Mouse (Mus musculus) ovary, postnatal 14 days (tissue): ENCODE data around the gene Nfkb1.

Experiments used
- DNase-seq: peaks from one replicate; pipeline ENCODE4 v3.0.0; 2022; ENCODE audit warnings: low spot score

Gene Nfkb1

DNA sequence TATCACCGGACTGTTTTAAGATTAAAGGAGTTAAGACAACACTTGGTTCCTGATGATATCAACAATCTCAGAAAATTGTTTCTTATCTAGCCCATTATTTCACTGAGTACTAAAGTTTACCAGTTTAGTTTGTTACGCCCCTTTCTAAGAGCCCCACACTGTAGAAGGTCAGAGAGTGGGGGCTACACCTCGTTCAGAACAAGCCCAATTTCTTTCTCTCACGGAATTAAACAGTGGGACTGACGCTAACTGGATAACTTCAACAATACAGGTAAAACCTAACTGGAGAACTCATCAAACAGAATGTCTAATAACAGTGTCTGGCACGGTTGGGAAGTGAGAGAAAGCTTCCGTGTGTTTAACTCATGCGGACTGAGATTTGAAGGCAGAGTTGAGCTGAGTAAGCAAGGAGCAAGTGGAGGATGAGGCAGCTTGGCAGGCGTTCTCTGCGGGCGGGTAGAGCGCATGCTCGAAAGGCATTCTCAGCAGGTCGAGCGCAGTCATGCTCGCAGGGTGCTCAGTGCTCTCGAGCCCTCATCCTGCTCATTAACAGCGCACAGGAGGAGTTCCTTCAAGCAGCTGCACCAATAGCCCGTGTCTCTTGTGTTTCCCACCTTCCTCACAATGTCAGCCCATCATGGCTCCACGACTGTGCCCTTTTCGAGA, 60.8 kb downstream of the Nfkb1 start:
- no peak for DNase-seq

DNA sequence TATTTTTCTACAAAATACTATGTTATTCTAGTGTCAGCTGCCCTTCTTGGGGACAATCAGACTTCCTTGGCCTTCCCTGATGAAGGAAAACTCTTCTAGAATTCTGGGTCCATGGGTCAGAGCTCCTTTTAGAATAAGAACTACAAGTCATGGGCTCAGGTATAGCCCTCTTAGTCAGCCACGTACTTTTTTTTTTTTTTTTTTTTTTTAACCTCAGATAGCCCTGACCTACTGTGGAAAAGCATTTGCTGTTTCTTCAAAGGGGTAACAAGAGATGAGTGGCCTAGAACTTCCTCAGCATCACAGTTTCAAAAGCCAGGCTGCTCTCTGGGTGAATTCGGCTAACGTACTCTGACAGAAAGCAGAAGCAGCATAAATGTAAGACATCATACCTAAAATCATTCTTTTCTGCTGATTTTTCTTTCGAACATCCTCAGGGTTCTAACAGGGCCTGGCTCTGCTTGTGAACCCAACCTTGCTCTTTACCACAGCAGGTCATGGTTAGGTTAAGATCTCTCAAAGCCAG, 61.5 kb downstream of the Nfkb1 start:
- no peak for DNase-seq

DNA sequence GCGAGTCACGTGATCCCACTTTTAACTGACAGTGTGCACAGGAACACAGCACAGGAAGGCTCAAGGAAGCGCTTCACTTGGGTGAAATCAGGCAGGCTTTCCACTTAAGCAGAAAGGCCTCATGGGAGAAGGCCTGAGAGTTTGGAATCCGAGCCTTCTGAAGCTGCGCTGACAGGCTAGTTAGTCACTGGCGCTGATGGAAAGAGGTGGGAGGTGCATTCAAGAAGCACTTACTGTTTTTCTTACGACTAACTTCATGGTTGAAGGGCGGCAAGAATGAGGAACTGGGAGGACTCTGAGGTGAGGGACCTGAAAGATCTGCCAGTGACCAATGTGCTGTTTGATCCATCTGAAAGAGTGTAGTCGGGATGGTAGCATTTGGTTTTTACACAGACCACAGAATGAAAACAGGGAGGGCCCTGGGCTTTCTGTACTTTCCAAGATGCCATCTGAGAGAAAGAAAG, 62.6 kb downstream of the Nfkb1 start:
- no peak for DNase-seq

DNA sequence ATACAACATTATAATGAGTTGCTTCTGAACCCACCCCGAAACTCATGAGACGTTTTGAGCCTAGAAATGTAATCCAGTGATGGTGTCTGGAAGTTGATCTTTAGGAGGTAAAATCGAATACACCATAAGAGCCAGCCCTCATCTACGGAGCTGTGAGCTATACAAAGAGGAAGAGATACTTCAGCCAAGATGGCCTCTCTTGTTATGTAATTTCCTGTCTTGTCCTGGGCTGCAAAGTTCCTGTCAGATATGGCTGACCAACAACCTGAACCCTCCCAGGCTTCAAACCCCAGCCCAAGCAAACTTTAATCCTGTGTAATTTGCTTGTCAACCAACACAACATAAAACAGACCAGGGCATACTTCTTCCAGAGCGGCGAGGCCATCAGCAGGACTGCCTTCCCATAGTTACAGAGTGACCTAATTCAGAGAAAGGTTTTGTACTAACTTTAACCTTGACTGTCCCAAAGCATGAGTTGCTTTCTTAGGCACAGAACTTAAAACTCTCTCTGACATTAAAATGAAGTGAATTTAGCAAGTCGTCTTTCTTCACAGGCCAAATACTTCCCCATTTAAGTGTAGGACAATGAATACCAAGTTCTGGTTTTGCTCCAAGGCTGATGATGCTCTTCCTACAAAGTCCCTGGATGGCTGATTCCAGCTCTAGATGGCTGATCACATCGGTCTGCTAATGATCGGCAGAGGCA, 63.2 kb downstream of the Nfkb1 start:
- DNase-seq: no peak

DNA sequence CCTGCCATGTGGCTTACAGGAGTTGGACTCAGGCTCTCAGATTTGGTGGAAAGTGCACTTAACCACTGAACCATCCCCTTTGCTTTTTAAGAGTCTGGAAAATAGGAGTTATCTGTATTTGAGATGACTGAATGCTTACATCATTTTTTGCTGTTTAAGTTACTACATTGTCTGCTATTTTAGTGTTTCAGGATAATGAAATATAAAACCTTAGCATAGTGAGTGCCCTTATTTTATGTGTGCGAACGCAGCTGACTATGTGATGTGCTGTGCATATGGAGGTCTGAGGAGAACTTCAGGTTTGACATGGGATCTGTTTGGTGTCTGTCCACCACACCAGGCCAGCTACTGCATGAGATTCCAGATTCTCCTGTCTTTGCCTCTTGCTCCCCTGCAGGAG, 66.1 kb downstream of the Nfkb1 start:
- DNase-seq: no peak

DNA sequence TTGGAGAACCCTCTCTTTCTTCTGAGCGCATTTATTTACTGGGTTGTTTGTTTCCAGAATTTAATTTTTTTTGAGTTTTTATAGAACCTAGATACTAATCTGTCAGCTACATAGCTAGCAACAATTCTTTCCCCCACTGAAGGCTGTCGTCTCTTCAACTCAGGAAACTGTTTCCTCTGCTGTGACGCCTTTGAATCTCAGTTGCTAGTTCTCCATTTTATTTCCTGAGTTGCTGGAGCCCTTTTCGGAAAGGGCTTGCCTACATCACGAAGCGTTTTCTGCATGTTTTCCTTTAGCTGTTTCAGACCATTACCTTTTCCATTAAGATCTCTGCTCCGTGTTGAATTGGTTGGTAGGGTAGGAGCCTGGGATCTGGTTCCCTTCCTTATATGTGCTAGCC, 74.6 kb downstream of the Nfkb1 start:
- no peak for DNase-seq

DNA sequence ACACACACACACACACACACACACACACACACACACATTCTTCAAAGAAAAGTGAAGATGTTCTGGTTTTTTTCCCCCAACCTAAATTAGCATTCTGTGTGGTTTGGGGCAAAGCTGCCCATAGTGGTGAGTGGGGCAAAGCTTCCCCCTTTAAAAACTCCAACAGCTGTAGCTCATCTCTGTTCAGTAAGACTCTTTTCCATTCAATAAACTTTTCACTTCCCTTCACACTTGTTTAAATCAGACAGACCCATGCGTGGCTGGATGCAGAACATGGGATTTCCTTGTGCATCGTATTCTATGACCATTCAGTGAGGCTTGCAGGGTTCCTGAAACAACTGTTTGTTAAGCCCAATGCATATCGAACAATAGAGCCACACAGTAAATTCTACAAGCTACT, 77.0 kb downstream of the Nfkb1 start:
- DNase-seq: no peak

DNA sequence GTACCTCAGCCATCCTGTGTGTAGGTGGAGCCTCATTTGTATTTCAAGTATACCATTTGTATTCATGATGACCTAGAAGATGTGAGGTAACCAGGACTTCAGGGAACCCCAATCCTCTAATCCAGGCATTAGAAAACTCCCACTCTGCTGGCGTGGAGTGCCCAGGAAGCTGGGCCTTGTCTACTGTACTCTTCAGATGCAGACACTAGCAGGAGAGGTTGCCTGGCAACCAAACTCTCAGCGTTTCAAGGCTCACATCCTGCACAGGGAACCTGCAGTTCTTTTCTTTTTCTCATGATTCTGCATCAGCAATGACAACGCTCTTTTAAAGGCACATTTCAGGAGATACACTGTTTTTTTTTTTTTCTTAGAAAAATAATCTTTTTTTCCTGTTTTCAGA, 81.1 kb downstream of the Nfkb1 start:
- DNase-seq: no peak

DNA sequence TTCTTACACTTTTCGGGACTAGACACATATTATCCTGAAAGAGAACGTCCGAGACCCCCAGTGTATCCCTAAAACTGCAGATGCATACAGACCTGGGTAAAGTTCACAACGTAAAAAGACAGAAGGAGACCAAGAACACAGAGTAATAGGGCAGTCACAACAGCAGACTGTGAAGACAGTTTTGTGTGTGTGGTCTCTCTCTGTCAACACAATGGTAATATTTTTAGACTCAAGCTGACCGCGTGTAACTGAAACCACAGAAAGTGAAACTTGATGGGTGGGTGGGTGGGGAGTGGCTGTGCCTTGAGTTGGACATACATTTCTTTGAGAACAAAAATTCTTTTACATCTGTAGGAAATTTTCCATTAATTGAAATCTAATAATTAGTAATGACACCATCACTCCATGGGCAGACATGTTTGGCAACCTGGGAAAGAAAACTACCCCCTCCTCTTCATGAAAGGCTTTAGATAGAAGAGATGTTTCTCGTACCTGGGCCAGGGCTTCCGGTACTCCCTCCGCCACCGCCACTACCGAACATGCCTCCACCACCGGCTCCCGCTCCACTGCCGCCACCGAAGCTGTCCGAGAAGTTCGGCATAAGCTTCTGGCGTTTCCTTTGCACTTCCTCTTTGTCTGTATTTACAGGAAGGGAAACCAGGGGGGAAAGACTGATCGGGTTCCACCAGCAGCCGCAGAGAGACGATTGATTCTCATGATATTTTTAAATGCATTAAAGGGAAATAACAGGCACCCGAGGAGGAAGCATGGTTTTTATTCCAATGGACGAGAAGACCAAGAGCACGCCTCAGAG, 83.5 kb downstream of the Nfkb1 start:
- DNase-seq: no peak

DNA sequence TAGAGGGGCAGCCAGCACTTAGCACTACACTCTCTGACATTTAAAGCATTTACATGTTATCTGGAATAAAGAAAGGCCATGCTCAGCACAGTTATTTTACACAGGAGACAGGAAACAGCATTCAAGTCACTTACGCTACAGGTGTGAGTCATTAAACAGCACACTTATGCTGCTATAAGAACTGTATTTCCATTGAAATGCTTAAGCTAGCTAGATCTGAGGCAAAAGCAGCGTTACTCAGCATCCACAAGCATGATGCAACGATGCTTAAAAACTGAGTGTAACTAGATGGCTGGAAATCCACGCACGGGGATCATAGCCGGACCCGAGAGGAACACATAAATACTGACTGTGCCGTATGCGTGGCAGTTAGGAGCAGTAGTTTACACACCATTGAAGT, 84.3 kb downstream of the Nfkb1 start:
- DNase-seq: no peak

DNA sequence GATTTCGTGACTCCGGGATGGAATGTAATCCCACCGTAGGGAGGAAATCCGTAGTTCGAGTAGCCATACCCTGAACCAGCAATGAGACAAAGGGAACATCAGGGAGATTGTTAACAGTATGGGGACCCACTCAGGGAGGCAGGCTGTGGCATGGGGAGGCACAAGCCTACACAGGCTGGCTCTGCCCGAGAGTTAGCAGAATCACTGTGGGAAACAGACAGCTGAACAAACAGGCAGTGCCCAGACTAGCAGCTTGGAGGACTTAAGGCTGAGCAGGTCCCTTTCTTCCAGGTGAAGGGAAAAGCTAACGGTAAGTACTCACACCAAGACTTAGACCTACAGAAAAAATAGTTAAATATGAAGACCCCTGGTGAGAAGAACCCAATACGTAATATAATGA, 84.8 kb downstream of the Nfkb1 start:
- no peak for DNase-seq

DNA sequence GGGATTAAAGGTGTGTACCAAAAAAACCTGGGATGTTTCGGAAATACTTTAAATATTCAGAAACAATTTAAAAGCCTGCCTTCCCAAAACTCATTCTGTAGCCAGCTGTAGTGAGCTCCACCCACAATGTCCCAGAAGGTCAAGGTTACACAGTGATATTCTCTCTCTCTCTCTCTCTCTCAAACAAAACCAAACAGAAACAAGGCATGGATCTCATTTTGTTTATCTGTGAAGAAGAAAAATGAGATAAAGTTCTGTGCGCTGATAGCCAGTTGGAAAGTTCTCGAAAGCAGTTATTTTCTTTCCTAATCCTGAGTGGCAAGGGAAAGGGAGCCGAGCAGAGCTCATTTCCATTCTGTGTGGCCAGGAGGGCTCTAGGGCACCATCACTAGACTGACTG, 85.9 kb downstream of the Nfkb1 start:
- no peak for DNase-seq

DNA sequence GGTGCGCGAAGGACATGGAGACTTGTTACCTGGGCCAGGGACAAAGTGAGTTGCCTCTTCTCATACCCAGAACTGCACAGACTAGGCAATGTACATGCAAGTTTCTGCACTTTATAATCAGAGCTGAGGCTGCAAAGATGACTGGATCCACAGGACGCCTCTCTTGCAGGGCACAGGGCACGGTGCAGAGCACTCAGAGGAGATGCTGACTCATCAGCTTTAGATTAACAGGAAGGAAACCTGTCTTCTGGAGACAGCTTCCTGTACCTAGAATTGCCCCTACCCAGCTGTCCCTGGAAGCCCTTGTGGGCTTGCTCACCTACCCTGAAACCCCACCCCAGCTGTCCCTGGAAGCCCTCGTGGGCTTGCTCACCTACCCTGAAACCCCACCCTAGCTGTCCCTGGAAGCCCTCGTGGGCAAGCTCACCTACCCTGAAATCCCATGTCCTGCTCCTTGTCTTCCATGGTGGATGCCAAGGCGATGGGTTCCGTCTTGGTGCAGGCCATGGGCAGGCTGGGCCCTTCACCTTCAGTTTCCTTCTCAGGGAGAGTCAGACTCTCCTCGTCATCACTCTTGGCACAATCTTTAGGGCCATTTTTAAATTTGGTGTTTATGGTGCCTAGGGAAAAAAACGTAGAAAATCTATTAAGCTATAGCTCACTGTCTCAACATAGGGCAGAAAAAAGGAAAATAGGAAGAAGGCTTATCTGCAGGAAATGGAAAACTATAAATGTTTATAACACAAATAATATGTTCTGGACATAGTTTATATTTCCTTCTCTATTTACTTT, 86.5 kb downstream of the Nfkb1 start:
- no peak for DNase-seq

DNA sequence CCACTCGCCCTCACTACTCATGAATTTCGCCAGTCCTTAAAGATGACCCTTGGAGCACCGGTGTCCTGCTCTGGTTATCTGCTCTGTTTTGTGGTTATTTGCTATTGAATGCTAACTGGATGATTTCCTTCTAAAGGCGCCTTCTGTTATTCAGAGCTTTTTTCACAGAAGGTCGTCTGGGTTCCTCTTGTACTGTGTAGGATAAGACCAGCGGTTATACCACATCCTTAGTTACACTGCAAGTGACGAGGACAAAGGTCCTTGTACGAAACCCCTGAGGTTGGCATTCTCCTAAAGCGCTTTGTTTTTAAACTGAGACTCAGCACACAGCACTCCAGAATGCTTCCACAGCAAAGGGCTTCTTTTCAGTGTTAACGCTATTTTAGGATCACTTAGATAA, 88.6 kb downstream of the Nfkb1 start:
- DNase-seq: no peak

DNA sequence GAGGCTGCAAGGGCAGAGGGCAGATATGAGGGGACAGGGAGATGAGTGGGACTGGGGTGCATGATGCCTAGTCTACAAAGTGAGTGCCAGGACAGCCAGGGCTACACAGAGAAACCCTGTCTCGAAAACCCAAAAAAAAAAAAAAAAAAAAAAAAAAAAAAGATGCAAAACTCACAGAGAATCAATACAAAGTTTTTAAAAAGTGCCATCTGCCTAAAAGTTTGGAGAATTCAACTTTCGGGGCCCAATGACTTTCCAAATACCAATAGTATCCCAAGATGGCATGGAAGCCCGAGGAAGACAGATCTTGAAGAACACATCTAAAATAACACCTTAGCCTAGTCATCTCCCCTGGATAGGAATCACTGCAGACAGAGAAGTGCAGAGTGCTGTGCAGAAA, 93.0 kb downstream of the Nfkb1 start:
- no peak for DNase-seq

DNA sequence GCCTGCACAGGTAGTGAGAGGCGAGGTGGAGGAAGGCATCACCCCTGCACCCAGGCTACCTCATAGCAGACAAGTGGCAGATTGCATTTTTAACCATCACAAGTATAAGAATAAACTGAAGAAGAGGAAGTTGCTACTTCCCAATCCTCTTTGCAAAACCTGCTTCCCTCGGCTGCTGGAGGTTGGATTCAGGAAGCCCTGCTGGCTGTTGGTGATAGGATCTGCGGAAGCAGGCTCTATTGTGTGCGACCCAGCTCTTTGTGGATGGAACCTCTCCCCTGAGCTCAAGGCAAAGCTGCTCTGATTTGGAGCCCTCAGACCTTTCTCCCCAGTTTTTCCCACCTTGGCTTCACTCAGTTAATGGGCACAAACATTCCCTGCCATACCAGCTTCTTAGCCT, 94.3 kb downstream of the Nfkb1 start:
- DNase-seq: no peak

DNA sequence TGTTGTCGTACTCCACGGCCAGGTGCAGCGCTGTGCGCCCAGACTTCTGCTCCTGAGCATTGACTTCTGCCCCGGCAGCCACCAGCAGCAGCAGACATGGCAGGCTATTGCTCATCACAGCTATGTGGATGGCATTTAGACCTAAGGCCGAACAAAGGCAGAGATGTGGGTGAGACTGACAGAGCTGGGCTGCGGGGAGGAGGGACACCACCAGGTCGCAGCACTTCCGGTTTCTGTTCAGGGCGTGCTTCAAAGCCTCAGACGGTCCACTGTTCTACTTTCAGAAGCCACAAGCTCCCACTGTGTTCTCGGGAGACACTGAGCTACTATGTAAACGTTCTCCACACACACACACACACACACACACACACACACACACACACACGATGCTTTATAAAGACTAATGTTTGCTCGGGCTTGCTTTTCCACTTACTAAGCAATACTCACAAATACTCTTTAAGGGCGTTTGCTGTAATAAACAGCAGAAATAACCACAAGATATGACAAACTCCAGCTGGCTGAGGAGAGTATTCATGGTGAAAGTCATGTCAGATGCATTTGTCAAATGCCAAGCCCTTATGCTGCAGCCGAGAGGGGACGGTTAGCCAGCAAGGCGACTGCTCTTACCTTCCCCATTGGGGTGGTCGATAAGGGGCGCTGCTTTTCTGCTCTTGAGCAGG, 97.0 kb downstream of the Nfkb1 start:
- no peak for DNase-seq

DNA sequence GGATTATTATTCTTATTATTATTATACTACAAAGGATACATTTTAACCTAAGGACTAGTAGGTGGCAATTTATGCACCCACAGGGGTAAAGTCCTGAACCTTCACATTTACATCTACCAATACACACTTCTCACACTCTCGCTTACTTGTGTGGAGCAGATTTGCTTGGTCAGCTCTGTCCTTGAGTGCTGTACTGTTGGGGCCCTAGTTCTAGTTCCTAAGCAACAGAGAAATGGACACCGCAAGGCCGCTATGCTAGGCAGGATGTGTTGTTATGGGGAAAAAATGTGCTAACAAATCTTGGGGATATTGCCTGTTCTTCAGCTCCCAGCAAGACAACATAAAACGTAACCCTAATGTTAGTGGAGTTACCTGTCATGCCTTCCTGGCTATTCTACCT, 99.3 kb downstream of the Nfkb1 start:
- no peak for DNase-seq

DNA sequence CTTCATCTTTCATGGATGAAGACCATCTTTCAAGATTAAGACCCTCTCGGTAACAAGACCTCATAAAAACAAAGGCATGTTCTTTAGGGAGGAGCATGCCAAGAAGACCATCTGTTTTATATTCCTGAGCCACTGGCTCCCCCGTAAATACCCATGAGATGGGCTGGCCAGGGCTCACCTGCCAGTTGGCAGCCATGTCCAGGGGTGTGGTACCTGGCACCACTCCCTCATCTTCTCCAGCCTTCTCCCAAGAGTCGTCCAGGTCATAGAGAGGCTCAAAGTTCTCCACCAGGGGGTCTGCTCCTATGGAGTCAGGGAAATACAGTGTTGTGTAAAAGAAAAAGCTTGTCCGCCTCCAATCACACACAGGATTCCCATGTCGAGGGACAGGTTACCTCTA, 100.0 kb downstream of the Nfkb1 start:
- DNase-seq: no peak

DNA sequence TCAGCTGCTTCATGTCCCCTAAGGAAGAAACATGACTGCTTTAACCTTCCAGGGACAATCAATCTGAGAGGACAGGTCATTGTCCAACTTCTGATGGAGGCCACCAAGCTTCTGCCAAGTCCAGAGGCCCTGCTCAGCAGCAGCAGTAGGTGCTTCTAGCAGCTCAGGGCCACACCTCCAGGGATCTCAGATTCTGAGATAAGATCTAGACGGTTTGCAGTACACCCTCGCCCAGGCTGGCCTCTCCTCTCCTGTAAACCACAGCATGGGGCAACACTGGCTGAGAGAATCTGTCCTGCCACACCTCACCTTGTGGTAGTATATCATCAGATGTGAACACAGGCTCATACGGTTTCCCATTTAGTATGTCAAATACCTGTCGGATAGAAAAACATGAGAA, 100.9 kb downstream of the Nfkb1 start:
- DNase-seq: no peak

DNA sequence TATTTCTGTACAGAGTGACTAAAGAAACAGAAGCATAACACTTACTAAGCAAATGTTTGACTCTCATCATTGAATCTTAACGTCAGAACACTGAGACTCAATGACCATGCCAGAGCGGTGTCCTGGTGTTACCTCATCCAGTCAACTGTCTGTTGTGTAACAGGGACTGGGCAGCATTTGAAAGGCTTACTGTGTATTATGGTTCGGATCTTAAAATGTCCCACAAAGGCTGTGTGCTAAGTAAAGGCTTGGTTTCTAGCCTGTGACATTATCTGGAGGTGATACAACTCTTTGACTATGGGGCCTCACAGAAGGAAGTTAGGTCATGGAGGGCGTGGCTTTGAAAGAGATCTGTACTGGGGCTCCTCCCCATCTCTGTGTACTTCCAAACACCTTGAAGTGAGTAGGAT, 104.9 kb downstream of the Nfkb1 start:
- DNase-seq: no peak

DNA sequence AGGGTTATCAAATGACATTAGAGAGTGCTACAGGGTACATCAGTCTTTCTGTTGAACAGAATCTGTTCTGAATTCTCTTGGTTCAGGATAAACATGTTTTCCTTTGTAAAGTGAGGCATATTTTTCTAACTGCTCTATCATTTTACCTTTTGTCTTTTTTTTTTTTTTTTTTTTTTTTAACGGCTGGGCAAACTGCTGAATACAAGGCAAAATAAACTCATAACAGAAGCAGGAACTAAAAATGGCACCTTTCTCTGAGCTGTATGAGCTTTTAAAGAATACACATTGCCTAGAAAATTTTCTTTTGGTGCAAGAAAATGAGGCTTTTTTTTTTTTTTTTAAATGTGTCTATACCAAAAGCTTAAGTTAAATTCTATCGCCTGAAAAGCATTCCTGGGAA, 105.3 kb downstream of the Nfkb1 start:
- no peak for DNase-seq
